Mouse (Mus musculus): ENCODE measurements around the gene AV320801. TPM values are rescaled to one million over a fixed set of nuclear protein-coding genes. Genes with fewer than 3 reads are reported as not detected.
"Not testable (repeated sequence)": the region's sequence is repeated elsewhere in the genome, so short reads cannot be mapped to it uniquely, and the experiment has no call there.

AV320801 gene
- polyA plus RNA-seq (2015; fragmentation: Nextera tagmentation; extraction: Ambion mirVana) = not detected in 2 replicates

DNA sequence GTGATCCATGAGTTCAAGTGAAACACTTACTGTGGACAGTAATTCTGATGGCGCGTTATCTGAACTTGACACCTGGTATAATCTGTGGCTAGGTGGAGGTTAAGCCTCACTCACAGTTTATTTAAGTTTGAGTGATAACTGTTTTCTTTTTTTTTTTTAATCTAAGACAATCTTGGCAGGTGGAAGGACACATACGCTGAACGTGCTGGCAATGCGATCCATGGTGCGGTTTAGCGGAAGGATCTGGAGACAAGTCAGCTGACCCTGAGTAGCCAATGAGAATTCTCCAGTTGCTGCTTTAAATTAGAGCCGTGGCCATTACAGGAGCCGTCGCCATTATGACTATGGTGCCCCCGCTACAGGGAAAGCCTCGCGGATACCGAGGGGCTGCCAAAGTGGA lies at the start of gene AV320801:
TSS of gene AV320801 (plus strand) at position 301 of the 400 bp plus-strand sequence.
- not testable (repeated sequence) for H3K27ac ChIP-seq (ENCODE audit: low read depth, low read length); H3K36me3 ChIP-seq (ENCODE audit: control insufficient read depth, insufficient read depth, low read length); H3K4me2 ChIP-seq (ENCODE audit: low read length); H3K4me1 ChIP-seq (ENCODE audit: control insufficient read depth, insufficient read depth, low read depth, low read length); H3K4me3 ChIP-seq (ENCODE audit: low read length); H3K9me3 ChIP-seq (ENCODE audit: control insufficient read depth, low read length); H3K27me3 ChIP-seq (replicated peaks; ENCODE audit: control insufficient read depth, insufficient read depth, low read length); H3K9ac ChIP-seq (ENCODE audit: low read depth, low read length); ATAC-seq
- 99% methylated on average over 5 of the region's 14 CpGs for WGBS

DNA sequence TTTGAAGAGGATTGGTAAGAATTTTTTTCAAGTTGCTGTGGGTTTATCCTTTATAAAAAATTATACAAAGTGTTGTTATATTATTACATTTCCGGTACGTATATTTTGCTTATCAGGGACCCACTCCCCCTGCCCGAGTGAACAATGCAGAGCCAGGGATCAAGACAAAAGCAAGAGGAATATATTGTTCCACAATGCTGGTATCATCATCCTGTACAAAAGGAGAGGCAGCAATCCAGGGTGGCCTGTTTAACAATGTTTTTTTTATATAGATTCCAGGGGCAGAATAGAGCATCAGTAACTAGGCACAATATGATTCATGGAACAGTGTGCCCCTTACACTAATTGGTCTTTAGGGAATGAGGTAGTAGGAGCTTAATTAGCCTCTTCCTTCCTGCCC lies 30.2 kb upstream of the AV320801 start:
- not testable (repeated sequence) for H3K4me3 ChIP-seq (ENCODE audit: low read length); ATAC-seq; H3K36me3 ChIP-seq (ENCODE audit: control insufficient read depth, insufficient read depth, low read length); H3K9ac ChIP-seq (ENCODE audit: low read depth, low read length); H3K4me1 ChIP-seq (ENCODE audit: control insufficient read depth, insufficient read depth, low read depth, low read length); H3K27ac ChIP-seq (ENCODE audit: low read depth, low read length); H3K4me2 ChIP-seq (ENCODE audit: low read length); H3K9me3 ChIP-seq (ENCODE audit: control insufficient read depth, low read length); H3K27me3 ChIP-seq (replicated peaks; ENCODE audit: control insufficient read depth, insufficient read depth, low read length)
- WGBS = no CpG with 5 or more reads among the region's 3 CpGs

DNA sequence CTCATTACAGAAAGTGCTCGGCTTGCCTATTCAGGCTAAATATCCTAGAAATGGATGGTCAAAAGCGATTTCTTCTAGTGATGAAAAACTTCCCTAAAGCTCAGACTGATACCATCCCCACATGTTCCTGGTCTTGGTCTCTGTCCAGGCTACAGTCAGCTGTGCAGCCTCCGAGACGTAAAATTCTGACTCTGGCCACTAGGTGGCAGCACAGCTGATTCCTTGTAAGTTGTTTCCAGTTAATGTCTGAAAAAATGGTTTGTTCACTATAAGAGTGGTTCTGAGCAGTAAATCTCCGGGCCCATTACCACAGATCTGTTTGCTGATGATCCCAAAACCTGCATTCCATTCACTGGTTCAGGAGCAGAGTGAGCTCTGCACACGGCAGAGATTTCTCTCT lies 12.5 kb upstream of the AV320801 start:
- H3K4me1 ChIP-seq (ENCODE audit: control insufficient read depth, insufficient read depth, low read depth, low read length); ATAC-seq; H3K27me3 ChIP-seq (replicated peaks; ENCODE audit: control insufficient read depth, insufficient read depth, low read length); H3K36me3 ChIP-seq (ENCODE audit: control insufficient read depth, insufficient read depth, low read length); H3K4me2 ChIP-seq (ENCODE audit: low read length); H3K9ac ChIP-seq (ENCODE audit: low read depth, low read length); H3K4me3 ChIP-seq (ENCODE audit: low read length); H3K27ac ChIP-seq (ENCODE audit: low read depth, low read length); H3K9me3 ChIP-seq (ENCODE audit: control insufficient read depth, low read length): not testable (repeated sequence)
- no CpG with 5 or more reads among the region's 6 CpGs for WGBS

DNA sequence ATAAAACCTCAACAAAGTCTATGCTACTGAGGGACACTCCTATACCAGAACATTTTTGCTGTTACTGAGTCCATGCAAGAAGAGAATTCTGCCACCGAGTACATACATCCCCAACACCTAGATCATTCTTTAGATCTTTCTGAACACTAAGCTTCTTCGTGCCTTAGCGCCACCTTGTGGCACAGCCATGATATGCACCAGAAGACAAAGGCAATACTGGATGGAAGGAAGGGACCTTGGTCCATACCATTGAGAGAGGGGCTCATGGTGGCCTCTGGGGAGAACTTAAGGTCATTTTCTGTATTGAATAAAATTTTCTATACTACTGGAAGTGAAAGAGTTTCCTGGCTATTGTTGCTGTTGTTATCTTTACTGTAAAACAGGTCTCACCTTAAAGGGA lies 11.2 kb upstream of the AV320801 start:
- not testable (repeated sequence) for H3K9me3 ChIP-seq (ENCODE audit: control insufficient read depth, low read length); H3K4me2 ChIP-seq (ENCODE audit: low read length); H3K4me1 ChIP-seq (ENCODE audit: control insufficient read depth, insufficient read depth, low read depth, low read length); ATAC-seq; H3K27me3 ChIP-seq (replicated peaks; ENCODE audit: control insufficient read depth, insufficient read depth, low read length); H3K4me3 ChIP-seq (ENCODE audit: low read length); H3K9ac ChIP-seq (ENCODE audit: low read depth, low read length); H3K27ac ChIP-seq (ENCODE audit: low read depth, low read length); H3K36me3 ChIP-seq (ENCODE audit: control insufficient read depth, insufficient read depth, low read length)
- no CpG with 5 or more reads among the region's 3 CpGs for WGBS

Other genes starting within 250 kb of the AV320801 start
- gene Pramel3, start 192.3 kb upstream of the AV320801 start, polyA plus RNA-seq (2015; fragmentation: Nextera tagmentation; extraction: Ambion mirVana) = not detected in 2 replicates
- not detected in 2 replicates for gene Gm5128, start 121.3 kb upstream of the AV320801 start, polyA plus RNA-seq (2015; fragmentation: Nextera tagmentation; extraction: Ambion mirVana)
- 0.06 TPM in 1 of 2 replicates, not detected in the other for gene Gm7903, start 60.8 kb upstream of the AV320801 start, polyA plus RNA-seq (2015; fragmentation: Nextera tagmentation; extraction: Ambion mirVana)
- 0.19 TPM in 1 of 2 replicates, not detected in the other for gene Nxf7, start 104.2 kb downstream of the AV320801 start, polyA plus RNA-seq (2015; fragmentation: Nextera tagmentation; extraction: Ambion mirVana)
- not detected in 2 replicates for gene Prame, start 133.1 kb downstream of the AV320801 start, polyA plus RNA-seq (2015; fragmentation: Nextera tagmentation; extraction: Ambion mirVana)
- gene Tcp11x2, start 199.2 kb downstream of the AV320801 start, polyA plus RNA-seq (2015; fragmentation: Nextera tagmentation; extraction: Ambion mirVana) = not detected in 2 replicates
- not detected in 2 replicates for gene Tmsb15a, start 230.7 kb downstream of the AV320801 start, polyA plus RNA-seq (2015; fragmentation: Nextera tagmentation; extraction: Ambion mirVana)
- gene Armcx5, start 248.1 kb downstream of the AV320801 start, polyA plus RNA-seq (2015; fragmentation: Nextera tagmentation; extraction: Ambion mirVana) = 12.0 and 13.2 TPM in 2 replicates
- 236 and 260 TPM in 2 replicates for gene Gprasp1, start 248.1 kb downstream of the AV320801 start, polyA plus RNA-seq (2015; fragmentation: Nextera tagmentation; extraction: Ambion mirVana)

Data from hindbrain, embryonic 16.5 days (tissue).